Mouse (Mus musculus) myocyte (in vitro differentiated cells): ENCODE measurements around the gene Vegfb.

Experiments
- CEBPB ChIP-seq: IDR thresholded peaks from 2 replicates; pipeline ENCODE4 v1.6.1; 2011; ENCODE audit warnings: mild to moderate bottlenecking, moderate library complexity; ENCODE audit not compliant: poor library complexity, insufficient read depth, severe bottlenecking
- E2F4 ChIP-seq: IDR thresholded peaks from one replicate; pipeline ENCODE4 v1.6.1; 2011; ENCODE audit warnings: mild to moderate bottlenecking, control low read depth, moderate library complexity; ENCODE audit not compliant: insufficient read depth
- MAX ChIP-seq: IDR thresholded peaks from one replicate; pipeline ENCODE4 v1.6.1; 2011; ENCODE audit warnings: low read depth, mild to moderate bottlenecking, control low read depth
- MYOD1 ChIP-seq, 3 experiments: IDR thresholded peaks; one replicate each; pipeline ENCODE4 v1.6.1; 2011; ENCODE audit warnings: control low read depth in 2 of 3, low read depth in 2 of 3, mild to moderate bottlenecking in 2 of 3, moderate library complexity in 1 of 3; ENCODE audit not compliant: insufficient read length in 2 of 3, control insufficient read depth in 1 of 3
- MYOG ChIP-seq, 3 experiments: IDR thresholded peaks; one replicate each; pipeline ENCODE4 v1.6.1; 2011; ENCODE audit warnings: control low read depth in 2 of 3, low read depth in 2 of 3, mild to moderate bottlenecking in 2 of 3; ENCODE audit not compliant: insufficient read length in 2 of 3, control insufficient read depth in 1 of 3, insufficient read depth in 1 of 3
- POLR2A ChIP-seq: IDR thresholded peaks from one replicate; pipeline ENCODE4 v1.6.1; 2011; ENCODE audit warnings: low read depth, mild to moderate bottlenecking, control low read depth, moderate library complexity; ENCODE audit not compliant: insufficient read length
- TCF12 ChIP-seq: IDR thresholded peaks from one replicate; pipeline ENCODE4 v1.6.1; 2011; ENCODE audit warnings: mild to moderate bottlenecking, control low read depth; ENCODE audit not compliant: poor library complexity, insufficient read depth, severe bottlenecking
- USF1 ChIP-seq: IDR thresholded peaks from one replicate; pipeline ENCODE4 v1.6.1; 2011; ENCODE audit warnings: low read depth, mild to moderate bottlenecking, control low read depth, moderate library complexity

DNA sequence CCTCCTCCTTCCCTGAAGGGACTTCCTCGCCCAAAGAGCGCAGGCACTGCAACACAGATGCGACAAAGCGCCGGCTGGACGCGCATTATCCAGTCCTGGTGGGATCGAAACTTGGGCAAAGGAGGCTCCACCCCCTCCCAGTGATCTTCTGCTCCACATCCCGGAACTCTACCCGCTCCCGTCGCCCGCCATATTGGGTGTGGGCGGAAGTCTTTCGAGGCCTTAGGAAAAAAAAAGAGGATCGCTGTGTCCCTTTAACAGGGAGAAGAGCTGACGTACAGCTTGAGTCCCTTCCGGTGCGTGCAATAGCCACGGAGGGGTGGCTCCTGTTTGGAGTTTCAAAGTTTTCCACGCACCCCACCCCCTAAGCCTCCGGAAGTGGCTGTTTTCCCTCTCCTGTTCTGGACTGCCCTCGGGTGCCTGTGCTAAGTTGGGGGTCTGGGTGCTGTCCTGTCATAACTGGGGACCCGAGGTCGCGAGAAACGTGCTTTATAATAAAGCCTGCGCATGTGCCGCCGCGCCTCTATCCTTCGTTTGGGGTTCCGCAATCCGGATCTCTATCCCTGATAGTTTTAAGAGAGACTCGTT, 36.0 kb downstream of the Vegfb start:
- TF ChIP-seq CEBPB: no peak
- peak; percentile 72 for TF ChIP-seq POLR2A
- peak; percentile 18 for TF ChIP-seq MAX
- no peak for TF ChIP-seq MYOG (IDR thresholded peaks at IDR 0.05; ENCODE audit: control insufficient read depth in 1 of 3, insufficient read depth in 1 of 3, insufficient read length in 2 of 3, low read depth in 2 of 3)
- TF ChIP-seq MYOD1 (IDR thresholded peaks at IDR 0.05; ENCODE audit: control insufficient read depth in 1 of 3, insufficient read length in 2 of 3, low read depth in 2 of 3): no peak
- TF ChIP-seq TCF12: no peak
- TF ChIP-seq E2F4: no peak
- no peak for TF ChIP-seq USF1
